Mouse (Mus musculus) CD4-positive, CD25-positive, alpha-beta regulatory T cell (primary cell): ENCODE measurements around the gene Fkbp10. TPM values are rescaled to one million over a fixed set of nuclear protein-coding genes. Genes with fewer than 3 reads are reported as not detected.

ENCODE experiments used
- polyA plus RNA-seq: library from polyadenylated mRNA; unstranded; fragments of 100-300 nt; shearing (Covaris generic); gene quantifications from one replicate; pipeline ENCODE4 v1.2.1, GENCODE M21; 2017

Gene Fkbp10
- 0.30 TPM for polyA plus RNA-seq

GRCm38 (mm10) chr11:100414914-100415822 is at the start of gene Fkbp10:
Fkbp10 (plus strand) TSS chr11:100415697.

GRCm38 (mm10) chr11:100397600-100398389 is 17.7 kb upstream of the Fkbp10 start, which contains the start of gene Jup:
Jup (minus strand) TSS chr11:100397763.

GRCm38 (mm10) chr11:100414021-100414913 is 1.2 kb upstream of the Fkbp10 start, which contains the start of gene P3h4:
P3h4 (minus strand) TSS chr11:100414836.

GRCm38 (mm10) chr11:100441797-100442196 is 26.3 kb downstream of the Fkbp10 start, which contains the start of the genes Nt5c3b and Klhl10:
Nt5c3b (minus strand) TSS chr11:100441808.
Klhl10 (plus strand) TSS chr11:100441917.

GRCm38 (mm10) chr11:100472197-100472934 is 56.9 kb downstream of the Fkbp10 start, which contains the start of gene Klhl11:
Klhl11 (minus strand) TSS chr11:100472741.

Other genes starting within 250 kb of the Fkbp10 start
- gene Krt9, start 222.5 kb upstream of the Fkbp10 start, polyA plus RNA-seq = not detected
- gene Krt14, start 208.1 kb upstream of the Fkbp10 start, polyA plus RNA-seq = not detected
- not detected for gene Krt16, start 166.8 kb upstream of the Fkbp10 start, polyA plus RNA-seq
- gene Krt17, start 154.7 kb upstream of the Fkbp10 start, polyA plus RNA-seq = 0.30 TPM
- not detected for gene Krt42, start 145.8 kb upstream of the Fkbp10 start, polyA plus RNA-seq
- gene Eif1, start 95.8 kb upstream of the Fkbp10 start, polyA plus RNA-seq = 2,424 TPM
- gene Gast, start 81.3 kb upstream of the Fkbp10 start, polyA plus RNA-seq = not detected
- 2.1 TPM for gene Hap1, start 59.6 kb upstream of the Fkbp10 start, polyA plus RNA-seq
- 2.8 TPM for gene Jup, start 17.9 kb upstream of the Fkbp10 start, polyA plus RNA-seq
- not detected for gene P3h4, start 861 bp upstream of the Fkbp10 start, polyA plus RNA-seq
- gene Nt5c3b, start 26.1 kb downstream of the Fkbp10 start, polyA plus RNA-seq = 163 TPM
- gene Klhl10, start 26.2 kb downstream of the Fkbp10 start, polyA plus RNA-seq = 0.29 TPM
- gene Klhl11, start 57.0 kb downstream of the Fkbp10 start, polyA plus RNA-seq = 4.2 TPM
- 155 TPM for gene Acly, start 112.3 kb downstream of the Fkbp10 start, polyA plus RNA-seq
- 0.13 TPM for gene Ttc25, start 129.9 kb downstream of the Fkbp10 start, polyA plus RNA-seq
- gene Cnp, start 159.2 kb downstream of the Fkbp10 start, polyA plus RNA-seq = 392 TPM
- gene Nkiras2, start 203.5 kb downstream of the Fkbp10 start, polyA plus RNA-seq = 28.4 TPM
- gene Dnajc7, start 204.5 kb downstream of the Fkbp10 start, polyA plus RNA-seq = 616 TPM